Mouse (Mus musculus) midbrain, postnatal 0 days (tissue): ENCODE measurements around the gene Thap8. TPM values are rescaled to one million over a fixed set of nuclear protein-coding genes. Genes with fewer than 3 reads are reported as not detected.

Experiments
- ATAC-seq: fragments of 200-750 bp; cut with Nextera tagmentation; 2 replicates; pipeline ENCODE4 v1.8.0; 2017; ENCODE audit warnings: moderate number of reproducible peaks, mild to moderate bottlenecking, moderate TSS enrichment, moderate library complexity; ENCODE audit not compliant: low FRiP score
- DNase-seq: peaks from one replicate; pipeline ENCODE4 v3.0.0-alpha.2; 2015; ENCODE audit warnings: low spot score
- H3K27ac ChIP-seq: fragments of 300-500 bp; sonication (generic); 2 replicates; pipeline ENCODE4 v1.5.1; 2014; ENCODE audit warnings: low read depth, mild to moderate bottlenecking, low read length, mixed read lengths
- H3K27me3 ChIP-seq: fragments of 300-500 bp; sonication (generic); 2 replicates; pipeline ENCODE4 v1.6.1; 2014; ENCODE audit warnings: low read length, control low read depth, mixed read lengths; ENCODE audit not compliant: insufficient read depth
- H3K36me3 ChIP-seq: fragments of 300-500 bp; sonication (generic); 2 replicates; pipeline ENCODE4 v1.6.1; 2014; ENCODE audit warnings: low read length, control low read depth, mixed read lengths; ENCODE audit not compliant: insufficient read depth
- H3K4me1 ChIP-seq: fragments of 300-500 bp; sonication (generic); 2 replicates; pipeline ENCODE4 v1.6.1; 2014; ENCODE audit warnings: mild to moderate bottlenecking, control low read depth, antibody characterized with exemption, low read length, mixed read lengths; ENCODE audit not compliant: insufficient read depth
- H3K4me2 ChIP-seq: fragments of 300-500 bp; sonication (generic); 2 replicates; pipeline ENCODE4 v1.6.1; 2014; ENCODE audit warnings: low read depth, mild to moderate bottlenecking, low read length, mixed read lengths; ENCODE audit not compliant: poor library complexity, severe bottlenecking
- H3K4me3 ChIP-seq: fragments of 300-500 bp; sonication (generic); 2 replicates; pipeline ENCODE4 v1.5.1; 2014; ENCODE audit warnings: low read depth, mild to moderate bottlenecking, low read length, moderate library complexity
- H3K9ac ChIP-seq: fragments of 300-500 bp; sonication (generic); replicated peaks from 2 replicates; pipeline ENCODE4 v1.6.1; 2014; ENCODE audit warnings: mild to moderate bottlenecking, low read length, moderate library complexity, mixed read lengths; ENCODE audit not compliant: poor library complexity, severe bottlenecking
- H3K9me3 ChIP-seq: fragments of 300-500 bp; sonication (generic); 2 replicates; pipeline ENCODE4 v1.6.1; 2016; ENCODE audit warnings: low read length, control low read depth
- CTCF ChIP-seq: IDR thresholded peaks from 2 replicates; pipeline ENCODE4 v1.5.1; 2016; ENCODE audit warnings: antibody characterized with exemption, mild to moderate bottlenecking
- WGBS: fragments of 180-500 bp; shearing (Covaris S2); extraction: QIAGEN DNeasy Blood & Tissue Kit; methylation state at CpG from one replicate; pipeline ENCODE4 v1.1.7; 2014; 5-methylcytosine and 5-hydroxymethylcytosine counted together
- polyA plus RNA-seq: library from polyadenylated mRNA; unstranded; fragments of >200 nt; fragmentation: Nextera tagmentation; extraction: Ambion mirVana; gene quantifications from 2 replicates; pipeline ENCODE4 v1.2.1, GENCODE M21; 2015
- total RNA-seq: library from RNA; depleted of rRNA; stranded (reverse); fragments of >200 nt; gene quantifications from 2 replicates; pipeline ENCODE4 v1.2.3, GENCODE M21; 2014

The Thap8 gene
- total and polyA plus RNA-seq, 2 experiments from 2014 or later: 0.57 to 0.71 TPM

GRCm38 (mm10) chr7:30289714-30290399 lies 10.0 kb downstream of the Thap8 start:
- WGBS: 52% methylated on average over 10 of the region's 10 CpGs
- ATAC-seq (0 out of 2 replicates have a peak, but pooled peaks have one; percentile 15), DNase-seq (peak; percentile 65)
- peak; percentile 12; the same call in 1 of the 2 replicates for TF ChIP-seq CTCF
- Histone ChIP-seq H3K4me2 (no peak overlapping the region), H3K9ac (no peak overlapping the region; the same call in 1 of the 2 replicates), H3K27ac (no peak overlapping the region), H3K4me3 (no peak overlapping the region), H3K36me3 (peaks cover 4% of the 10 kb centered on the region; the same call in 1 of the 2 replicates), H3K27me3 (no peaks in the 10 kb centered on the region), H3K9me3 (no peaks in the 10 kb centered on the region), H3K4me1 (peaks cover 11% of the 10 kb centered on the region; the same call in 1 of the 2 replicates)

GRCm38 (mm10) chr7:30291215-30292131 lies 11.6 kb downstream of the Thap8 start, which contains the start of gene Clip3:
Clip3 (plus strand) TSS chr7:30291728.
- H3K4me3 ChIP-seq: peak within 1 kb of the TSS; percentile 66
- WGBS: 6% methylated on average over 34 of the region's 35 CpGs
- peak; percentile 81 for ATAC-seq

GRCm38 (mm10) chr7:30293795-30294194 lies 13.9 kb downstream of the Thap8 start:
- ATAC-seq (no peak), DNase-seq (peak; percentile 27)
- Histone ChIP-seq H3K27ac (no peak overlapping the region), H3K9me3 (no peaks in the 10 kb centered on the region), H3K9ac (no peak overlapping the region), H3K4me1 (peaks cover 11% of the 10 kb centered on the region; the same call in 1 of the 2 replicates), H3K27me3 (no peaks in the 10 kb centered on the region), H3K4me2 (no peak overlapping the region), H3K36me3 (peaks cover 35% of the 10 kb centered on the region), H3K4me3 (no peak overlapping the region)
- TF ChIP-seq CTCF: no peak
- WGBS: 59% methylated on average over 13 of the region's 13 CpGs

More at GRCm38 (mm10) chr7:30291215-30292131, 11.6 kb downstream of the Thap8 start, which contains the start of gene Clip3:
- Histone ChIP-seq H3K27me3 (no peaks in the 10 kb centered on the region), H3K4me2 (peak within 1 kb of the TSS; percentile 87), H3K4me1 (peaks cover 11% of the 10 kb centered on the region; the same call in 1 of the 2 replicates), H3K27ac (peak within 1 kb of the TSS; percentile 85), H3K36me3 (peaks cover 13% of the 10 kb centered on the region), H3K9ac (peak within 1 kb of the TSS; percentile 76), H3K9me3 (no peaks in the 10 kb centered on the region)
- peak; percentile 91 for DNase-seq
- TF ChIP-seq CTCF: peak; percentile 33

GRCm38 (mm10) chr7:30294296-30294695 lies 14.4 kb downstream of the Thap8 start:
- H3K9me3 ChIP-seq: no peaks in the 10 kb centered on the region
- DNase-seq: no peak
- no peak for ATAC-seq
- no peak overlapping the region for H3K27ac ChIP-seq
- peaks cover 40% of the 10 kb centered on the region for H3K36me3 ChIP-seq
- H3K27me3 ChIP-seq: no peaks in the 10 kb centered on the region
- WGBS: 88% methylated on average over 5 of the region's 5 CpGs
- 0 out of 2 replicates have a peak overlapping the region, but pooled peaks have one; percentile 19 for H3K9ac ChIP-seq
- TF ChIP-seq CTCF: no peak
- no peak overlapping the region for H3K4me3 ChIP-seq
- peaks cover 11% of the 10 kb centered on the region; the same call in 1 of the 2 replicates for H3K4me1 ChIP-seq
- no peak overlapping the region for H3K4me2 ChIP-seq

GRCm38 (mm10) chr7:30295103-30295502 lies 15.2 kb downstream of the Thap8 start:
- no peaks in the 10 kb centered on the region for H3K27me3 ChIP-seq
- DNase-seq: peak; percentile 47
- H3K4me2 ChIP-seq: no peak overlapping the region
- peaks cover 11% of the 10 kb centered on the region; the same call in 1 of the 2 replicates for H3K4me1 ChIP-seq
- no peak overlapping the region for H3K27ac ChIP-seq
- H3K4me3 ChIP-seq: no peak overlapping the region
- WGBS: 77% methylated on average over 10 of the region's 10 CpGs
- no peaks in the 10 kb centered on the region for H3K9me3 ChIP-seq
- TF ChIP-seq CTCF: no peak
- H3K9ac ChIP-seq: no peak overlapping the region
- ATAC-seq: no peak
- peaks cover 47% of the 10 kb centered on the region for H3K36me3 ChIP-seq
